Mouse (Mus musculus): ENCODE data around the gene Aldh1l1.
A peak's percentile ranks its signal among the peaks of the same experiment; 100 is the strongest.

The Aldh1l1 gene

DNA sequence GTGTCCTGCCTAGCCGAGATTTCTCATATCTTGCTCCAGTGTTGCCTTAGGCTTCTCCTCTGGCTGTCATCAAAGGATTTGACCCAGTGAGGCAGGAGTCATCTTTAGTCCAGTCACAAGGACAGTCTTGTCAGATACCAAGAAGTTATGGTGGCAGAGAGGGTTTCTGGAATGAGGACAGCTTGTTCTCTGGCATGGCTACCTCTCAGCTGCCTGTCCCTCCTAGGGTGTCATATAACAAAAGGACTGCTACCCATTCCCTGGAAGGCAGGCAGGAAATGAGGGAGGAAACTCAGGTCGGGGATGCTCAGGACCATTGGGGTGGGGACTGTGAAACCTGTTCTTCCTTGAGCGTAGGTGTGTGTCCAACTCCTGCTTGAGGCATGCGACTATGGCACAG lies 14.1 kb upstream of the Aldh1l1 start:
- no peak for DNase-seq (ENCODE audit: low spot score)

DNA sequence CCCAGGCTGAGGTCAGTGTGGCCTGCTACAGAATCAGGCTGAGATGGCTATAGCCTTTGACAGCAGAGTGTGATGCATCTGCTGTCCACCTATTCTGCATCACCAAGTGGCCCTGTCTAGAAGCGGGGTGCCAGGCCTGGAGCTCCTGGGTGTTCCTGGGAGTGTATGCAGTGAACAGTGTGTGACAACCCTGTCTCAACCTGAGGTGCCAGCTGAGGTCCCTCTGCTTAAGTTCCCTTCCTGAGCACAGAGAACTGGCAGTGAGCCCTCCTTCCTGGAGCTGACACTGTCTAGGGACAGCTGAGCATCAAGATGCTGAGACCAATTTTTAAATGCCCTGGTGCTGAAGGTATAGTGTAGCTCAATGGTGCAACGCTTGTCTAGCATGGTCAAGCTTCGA lies 13.5 kb upstream of the Aldh1l1 start:
- no peak for DNase-seq (ENCODE audit: low spot score)

DNA sequence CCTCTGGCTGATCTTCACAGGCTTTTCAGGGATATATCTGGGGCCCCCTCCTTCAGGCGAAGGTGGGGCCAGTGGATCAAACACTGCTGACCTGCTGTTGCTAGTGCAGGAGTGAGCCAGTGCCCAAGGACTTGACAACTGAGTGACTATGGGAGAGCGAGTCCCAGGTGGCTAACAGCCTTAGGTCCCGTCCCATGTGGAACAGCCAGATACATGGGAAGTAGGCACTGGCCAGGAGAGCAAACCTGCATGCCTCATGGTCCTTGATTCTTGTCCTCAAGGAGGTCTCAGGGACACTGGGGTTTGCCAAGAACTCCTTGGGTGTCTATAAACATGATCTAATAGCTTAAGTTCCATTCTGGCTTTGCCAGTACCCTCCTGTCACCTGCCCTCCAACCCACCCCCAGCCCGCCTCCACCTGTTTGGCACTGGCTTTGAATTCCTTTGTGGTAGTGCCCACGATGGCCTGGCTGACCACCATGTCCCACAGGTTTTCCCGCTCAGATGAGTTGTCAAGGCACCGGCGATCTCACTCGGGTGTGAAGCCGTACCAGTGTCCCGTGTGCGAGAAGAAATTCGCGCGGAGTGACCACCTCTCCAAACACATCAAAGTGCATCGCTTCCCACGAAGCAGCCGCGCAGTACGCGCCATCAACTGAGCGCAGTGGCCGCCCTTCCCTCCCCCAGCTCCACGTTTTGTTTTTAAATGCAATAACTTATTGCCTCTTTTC lies 12.4 kb upstream of the Aldh1l1 start:
- no peak for DNase-seq (ENCODE audit: low spot score)

DNA sequence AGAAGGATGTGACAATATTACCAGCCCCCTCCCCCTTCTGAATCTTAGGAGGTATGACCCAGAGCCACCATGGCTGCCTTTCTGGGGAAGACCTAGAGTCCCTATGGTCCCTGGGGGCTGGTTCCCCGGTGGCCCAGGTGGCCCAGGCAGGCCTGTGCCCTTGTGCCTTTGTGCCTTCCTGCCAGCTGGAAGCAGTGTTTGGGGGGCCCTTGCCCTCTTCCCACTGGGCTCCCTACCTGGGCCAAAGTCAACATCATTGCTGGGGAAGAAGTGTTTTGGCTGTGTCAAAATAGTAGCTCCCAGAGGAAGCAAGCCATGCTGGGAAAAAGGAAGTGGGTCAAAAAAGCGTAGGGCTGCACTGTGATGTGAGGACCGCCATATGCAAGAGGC lies 11.9 kb upstream of the Aldh1l1 start:
- DNase-seq (ENCODE audit: low spot score) = no peak

DNA sequence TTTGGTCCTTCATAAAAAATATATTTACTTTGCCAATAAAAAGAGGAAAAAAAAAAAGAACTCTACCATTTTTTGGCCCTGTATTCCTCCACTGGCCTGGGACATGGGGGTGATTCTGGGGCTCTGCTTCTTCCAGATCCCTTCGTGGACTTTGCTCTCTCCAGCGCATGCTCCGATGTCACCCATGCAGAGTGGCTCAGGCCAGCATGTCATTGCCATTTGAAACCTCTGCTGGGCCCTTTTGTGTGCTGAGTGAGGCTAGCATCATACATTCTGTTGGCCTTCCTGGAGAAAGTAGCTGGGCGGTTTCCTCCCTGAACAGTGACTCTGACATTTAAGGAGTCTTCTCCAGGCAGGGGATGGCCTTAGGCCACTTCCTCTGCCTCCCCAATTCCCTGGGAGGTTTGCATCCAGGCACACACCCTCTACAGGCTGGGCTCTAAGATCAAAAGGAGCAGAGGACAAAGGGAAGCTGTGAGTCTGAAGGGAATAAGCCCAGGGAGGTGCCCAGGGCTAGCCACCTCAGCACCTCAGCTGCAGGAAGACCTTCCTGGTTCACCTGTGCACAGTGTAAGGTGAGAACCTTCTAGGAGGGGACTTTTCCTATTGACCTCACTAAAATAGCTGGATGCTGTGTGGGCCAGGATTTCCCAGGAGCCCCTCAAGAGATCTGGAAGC lies 10.9 kb upstream of the Aldh1l1 start:
- no peak for DNase-seq (ENCODE audit: low spot score)

DNA sequence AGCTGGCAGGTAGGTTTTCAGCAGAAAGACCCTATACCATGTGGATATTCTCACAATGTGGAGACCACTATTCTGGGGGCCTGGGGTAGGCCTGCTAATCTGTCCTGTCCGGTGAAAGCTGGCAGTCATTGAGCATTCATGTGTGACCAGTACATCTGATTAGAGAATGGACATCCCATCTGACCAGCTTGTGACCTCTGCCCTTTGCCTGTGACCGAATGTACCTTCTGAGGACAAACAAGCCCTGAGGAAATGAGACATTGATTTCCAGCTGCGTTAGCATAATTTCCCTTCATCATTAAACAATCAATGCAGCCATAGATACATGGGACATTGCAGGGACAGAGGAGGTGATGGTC lies 10.4 kb upstream of the Aldh1l1 start:
- DNase-seq (ENCODE audit: low spot score) = no peak

DNA sequence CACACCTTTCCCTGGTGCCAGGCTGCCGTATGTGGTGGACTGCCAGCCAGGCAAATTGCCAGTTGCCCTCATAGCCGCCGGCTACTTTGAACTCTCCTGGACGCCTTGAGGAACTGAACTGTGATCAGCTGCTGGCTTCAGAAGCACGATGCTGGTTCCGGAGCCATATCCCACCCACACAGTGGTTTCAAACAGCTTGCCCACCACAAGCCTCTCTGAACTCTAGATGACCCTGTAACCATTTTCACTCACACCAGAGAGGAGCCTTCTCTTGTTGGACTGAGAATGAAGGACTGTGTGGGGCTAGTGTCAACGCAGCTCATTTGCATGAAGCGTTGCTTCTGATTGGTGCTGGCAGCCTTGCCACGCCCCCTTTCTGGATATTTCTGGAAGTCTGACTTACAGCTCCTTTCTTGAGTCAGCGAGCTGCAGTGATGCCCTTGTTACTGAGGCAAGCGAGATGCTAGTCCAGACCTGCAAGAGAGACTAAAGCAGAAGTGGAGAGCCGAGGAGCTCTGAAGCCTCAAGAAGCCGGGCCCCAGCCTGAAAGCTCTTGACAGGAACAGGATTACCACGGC lies 9.2 kb upstream of the Aldh1l1 start:
- DNase-seq (ENCODE audit: low spot score) = peak; percentile 51

DNA sequence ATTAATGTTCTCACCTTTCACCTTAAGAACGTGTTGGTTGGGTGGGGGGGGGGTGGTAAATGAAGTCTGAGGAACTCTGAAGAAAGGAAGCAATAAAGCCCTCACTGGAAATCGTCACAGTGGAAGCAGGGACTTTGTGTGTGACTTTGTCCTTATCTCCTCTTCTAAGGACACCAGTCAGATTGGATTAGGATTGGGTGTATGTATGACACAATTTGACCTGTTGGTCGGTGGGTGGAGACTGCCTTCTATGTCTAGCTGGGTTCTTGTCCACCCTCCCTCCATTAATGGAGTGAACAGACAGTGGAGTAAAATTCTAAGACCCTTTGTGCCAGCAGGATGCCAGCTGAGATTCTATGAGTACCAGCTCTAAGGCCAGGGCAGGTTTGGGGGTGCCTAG lies 2.0 kb upstream of the Aldh1l1 start:
- DNase-seq (ENCODE audit: low spot score) = no peak

DNA sequence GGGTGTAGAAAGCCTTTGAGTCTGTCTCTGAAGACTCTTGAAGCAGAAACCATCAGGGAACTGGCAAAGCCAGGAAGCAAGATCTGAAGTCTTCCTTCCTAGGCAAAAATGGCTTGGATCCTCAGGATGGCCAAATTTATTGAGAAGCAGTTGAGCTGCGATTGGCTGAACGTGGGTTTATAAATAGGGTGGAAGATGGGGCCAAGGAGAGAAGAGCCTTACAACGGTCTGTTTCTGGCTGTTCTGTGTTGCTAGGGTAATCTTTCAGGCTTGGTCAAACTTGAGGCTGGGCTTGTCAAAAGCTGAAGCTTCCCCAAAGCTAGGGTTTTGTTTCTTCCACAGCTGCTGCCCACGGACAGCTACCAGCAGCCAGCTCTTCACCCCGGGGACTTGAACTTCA lies 1.4 kb upstream of the Aldh1l1 start:
- no peak for DNase-seq (ENCODE audit: low spot score)

DNA sequence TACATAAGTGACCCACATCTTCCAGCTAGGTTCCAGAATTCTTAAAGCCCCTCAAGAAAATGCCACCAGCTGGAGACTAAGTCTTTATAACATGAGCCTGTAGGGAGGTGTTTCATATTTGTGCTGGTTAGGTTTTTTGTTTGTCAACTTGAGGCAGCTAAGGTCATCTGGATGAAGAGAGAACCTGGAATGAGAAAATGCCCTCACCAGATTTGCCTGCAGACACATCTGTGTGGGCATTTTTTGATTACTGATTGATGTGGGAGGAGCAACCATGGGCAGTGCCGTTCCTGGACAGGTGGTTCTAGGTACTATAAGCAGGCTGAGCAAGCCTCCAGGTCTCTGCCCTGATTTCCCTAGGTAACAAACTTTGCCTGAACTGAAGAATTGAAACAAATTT lies 1.3 kb downstream of the Aldh1l1 start:
- DNase-seq (ENCODE audit: low spot score) = no peak

DNA sequence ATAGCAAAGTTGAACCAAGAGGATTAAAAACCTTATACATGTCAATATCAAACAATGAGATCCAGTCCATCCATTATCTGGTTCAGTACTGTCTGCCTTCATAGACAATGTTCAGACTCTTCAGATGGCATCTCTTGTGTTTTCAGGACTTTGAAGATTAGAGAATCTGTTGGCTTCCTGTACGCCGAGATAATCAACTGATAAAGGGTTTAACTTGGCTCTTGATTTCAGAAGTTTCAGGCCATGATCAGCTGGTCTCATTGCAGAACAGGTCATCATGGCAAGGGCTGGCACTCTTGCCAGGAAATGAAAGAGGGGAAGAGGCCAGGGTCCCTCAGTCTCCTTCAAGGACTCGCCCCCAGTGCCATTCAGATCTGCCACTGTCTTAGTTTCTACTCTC lies 3.3 kb downstream of the Aldh1l1 start:
- no peak for DNase-seq (ENCODE audit: low spot score)

DNA sequence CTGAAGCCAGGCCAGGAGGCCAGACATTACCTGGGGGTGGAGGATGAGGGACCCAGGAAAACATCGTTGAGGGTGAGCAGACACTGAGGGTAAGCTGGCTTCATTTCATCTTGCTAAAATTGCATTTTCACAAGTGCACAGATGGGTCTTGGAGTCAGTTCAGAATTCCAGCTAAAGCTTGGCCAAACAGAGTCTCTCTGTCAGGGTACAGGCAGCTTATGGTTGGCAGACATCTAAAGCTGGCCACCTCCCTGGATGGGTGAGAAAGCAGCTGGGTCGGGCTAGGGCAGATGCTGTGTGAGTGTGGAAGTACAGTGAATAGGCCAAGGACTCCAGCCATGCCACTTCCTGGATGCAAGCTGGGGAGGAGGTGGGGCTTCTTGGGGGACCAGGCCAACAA lies 4.7 kb downstream of the Aldh1l1 start:
- no peak for DNase-seq (ENCODE audit: low spot score)

DNA sequence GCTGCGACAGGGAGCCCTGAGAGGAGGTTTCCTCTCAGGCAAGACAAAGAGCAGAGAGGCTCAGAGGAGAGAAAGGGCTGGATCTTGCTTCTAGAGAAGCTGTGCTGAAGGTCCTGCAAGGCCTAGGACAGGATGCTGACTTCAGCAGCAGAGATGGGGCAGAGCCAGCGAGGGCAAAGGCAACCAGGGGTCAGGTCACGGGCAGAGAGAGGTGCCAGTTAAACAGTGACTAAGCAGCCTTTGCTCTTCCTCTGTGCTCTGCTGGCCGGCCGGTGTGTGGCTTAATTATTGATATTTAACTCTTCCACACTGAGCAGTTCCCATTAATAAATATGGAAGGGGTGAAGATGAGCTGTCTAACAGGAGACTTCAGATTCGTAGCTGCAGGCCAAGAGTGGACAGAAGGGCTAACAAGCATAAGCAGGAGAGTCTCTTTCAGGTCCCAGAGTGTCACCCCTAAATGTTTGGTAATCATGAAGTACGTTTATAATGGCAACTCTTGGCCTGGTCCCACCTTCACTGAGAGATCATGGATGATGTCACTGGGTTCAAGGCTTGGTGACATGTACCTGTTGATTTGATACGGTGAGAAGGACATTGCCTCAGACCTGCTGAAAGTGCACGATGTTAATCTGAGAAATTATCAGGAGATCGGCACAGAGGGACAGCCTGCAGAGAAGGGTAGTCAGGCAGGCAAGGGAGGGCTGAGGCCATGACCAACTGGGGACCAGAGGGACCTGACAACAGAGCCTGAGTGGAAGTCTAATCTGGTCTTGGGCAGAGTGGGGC lies 5.9 kb downstream of the Aldh1l1 start:
- no peak for DNase-seq (ENCODE audit: low spot score)

DNA sequence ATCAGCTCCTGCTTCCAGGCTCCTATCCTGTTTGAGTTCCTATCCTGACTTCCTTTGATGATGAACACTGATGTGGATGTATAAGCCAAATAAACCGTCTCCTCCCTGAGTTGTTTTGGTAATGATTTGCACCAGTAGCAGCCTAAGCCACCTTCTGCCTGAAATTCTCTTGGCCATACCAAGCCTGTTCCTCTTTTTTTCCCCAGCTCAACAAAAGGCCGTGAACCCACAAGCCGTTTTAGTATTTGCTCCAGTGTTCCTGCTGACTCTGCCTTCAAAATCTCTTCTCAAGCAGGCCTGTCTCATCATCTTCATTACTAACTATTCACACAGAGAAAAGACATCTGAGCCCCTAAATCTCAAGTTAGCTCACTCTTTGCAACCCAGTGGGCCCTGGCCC lies 7.9 kb downstream of the Aldh1l1 start:
- DNase-seq (ENCODE audit: low spot score) = no peak

DNA sequence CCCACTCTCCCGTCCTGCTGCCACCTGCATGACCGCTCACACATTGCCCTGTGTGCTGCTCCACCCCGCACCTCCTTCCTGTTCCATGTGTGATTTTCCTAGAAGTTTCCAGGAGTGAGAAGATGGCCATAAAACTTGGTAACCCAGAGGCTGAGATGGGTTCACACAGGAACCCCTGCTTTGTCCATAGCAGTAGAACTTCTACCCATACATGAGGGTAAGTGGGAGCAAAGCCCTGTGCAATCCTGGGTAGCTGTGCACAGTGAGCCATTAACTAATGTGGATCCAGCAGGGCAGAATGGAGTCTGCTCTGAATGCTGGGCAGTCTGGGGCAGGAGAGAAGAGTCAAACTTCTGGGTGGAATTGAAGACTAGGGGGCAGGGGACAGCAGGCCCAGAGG lies 8.3 kb downstream of the Aldh1l1 start:
- DNase-seq (ENCODE audit: low spot score) = no peak

DNA sequence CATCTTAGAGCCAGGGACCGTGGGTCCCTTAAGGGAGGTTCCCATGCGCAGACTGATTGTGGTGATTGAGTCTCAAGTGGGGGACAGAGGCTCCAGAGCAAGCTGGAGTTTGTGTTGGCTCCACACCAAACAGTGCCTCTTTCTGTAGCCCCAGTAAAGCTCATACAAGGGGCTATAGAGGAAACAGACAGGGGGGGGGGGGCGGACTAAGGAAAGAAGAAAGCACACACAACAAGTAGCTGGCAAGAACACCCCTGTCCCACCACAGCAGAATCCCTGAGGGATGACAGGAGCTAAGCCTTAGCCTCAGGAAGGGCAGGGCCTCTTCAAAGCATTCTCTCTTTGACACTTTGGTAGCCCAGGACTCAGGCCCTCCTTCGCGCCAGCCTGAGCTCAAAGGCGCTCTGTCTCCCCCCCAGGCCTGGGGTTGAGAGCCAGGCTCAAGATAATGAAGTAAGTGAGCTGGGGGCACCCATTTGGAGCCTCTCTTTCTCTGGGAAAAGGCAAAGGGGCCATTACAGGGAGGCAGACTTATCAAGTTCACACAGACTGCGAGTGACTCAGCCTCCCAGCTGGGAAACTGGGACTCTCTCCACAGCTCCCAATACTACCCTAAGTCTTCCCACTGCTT lies 9.2 kb downstream of the Aldh1l1 start:
- DNase-seq (ENCODE audit: low spot score) = no peak

DNA sequence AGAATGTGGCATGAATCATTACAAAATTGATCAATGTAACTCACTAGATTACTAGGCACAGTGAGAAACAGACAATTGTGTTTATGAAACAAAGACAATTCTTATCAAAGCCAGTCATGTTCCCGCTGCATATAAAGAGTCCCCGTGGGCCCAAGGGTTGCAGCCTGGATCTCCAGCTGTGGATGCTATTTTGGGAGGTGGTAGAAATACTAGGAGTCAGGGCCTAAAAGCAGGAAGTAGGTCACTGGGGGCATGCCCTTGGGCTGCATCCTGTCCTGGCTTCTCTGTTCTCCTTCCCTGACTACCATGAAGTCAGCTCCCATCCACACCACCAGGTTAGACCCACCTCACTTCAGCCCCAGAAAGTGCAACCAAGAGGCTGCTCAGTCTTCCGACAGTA lies 10.0 kb downstream of the Aldh1l1 start:
- DNase-seq (ENCODE audit: low spot score) = no peak

DNA sequence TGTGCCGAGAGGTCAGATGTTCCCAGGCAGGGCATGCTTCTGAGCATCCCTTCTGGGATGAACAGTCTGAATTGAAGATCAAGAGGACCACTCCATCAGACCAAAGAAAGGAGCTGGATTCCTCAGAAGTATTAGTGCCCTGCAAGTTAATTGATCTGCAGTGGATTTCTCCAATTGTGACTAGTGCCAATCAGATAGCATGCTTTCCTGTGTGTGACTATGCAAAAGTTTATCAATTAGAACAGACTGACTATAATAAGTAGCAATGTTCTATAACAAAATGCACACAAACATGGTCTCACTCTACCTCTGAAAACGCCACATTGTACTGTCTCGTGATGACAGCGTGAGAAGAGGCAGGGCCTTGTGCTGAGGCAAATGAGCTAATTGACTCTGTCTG lies 13.3 kb downstream of the Aldh1l1 start:
- no peak for DNase-seq (ENCODE audit: low spot score)

DNA sequence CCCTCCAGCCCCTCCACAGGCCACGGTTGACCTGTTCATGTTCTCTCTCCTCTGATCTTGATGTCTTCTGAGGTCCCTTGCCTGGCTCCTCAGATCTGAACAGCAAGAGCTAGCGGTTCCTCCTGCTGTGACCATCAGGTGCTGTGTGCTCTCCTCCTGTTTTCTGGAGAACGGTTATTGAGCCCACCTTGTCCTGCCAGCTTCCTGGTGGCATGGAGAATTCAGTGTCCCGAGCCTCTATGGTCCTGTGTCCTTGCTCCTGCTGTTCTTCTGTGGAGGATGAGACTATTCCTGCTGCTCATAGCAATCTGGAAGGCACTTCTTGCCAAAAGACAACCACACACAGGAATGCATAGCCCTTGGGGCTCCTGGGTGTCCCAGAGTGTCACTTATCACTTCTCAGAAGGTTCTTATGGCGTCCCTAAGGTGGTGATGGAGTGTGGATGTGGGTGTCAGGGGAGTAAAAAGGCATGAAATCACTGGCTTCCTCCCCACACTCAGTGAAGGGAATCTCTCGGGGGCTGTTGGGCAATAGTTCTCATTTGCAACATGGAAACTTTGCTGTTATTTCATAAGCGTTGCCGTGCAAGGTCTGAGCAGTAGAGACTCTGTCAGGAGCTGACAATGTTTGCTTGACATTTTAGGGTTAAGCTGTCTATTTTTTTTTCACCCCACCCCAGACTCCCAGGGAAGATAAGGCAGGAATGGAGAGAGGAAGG lies 15.2 kb downstream of the Aldh1l1 start:
- no peak for DNase-seq (ENCODE audit: low spot score)

DNA sequence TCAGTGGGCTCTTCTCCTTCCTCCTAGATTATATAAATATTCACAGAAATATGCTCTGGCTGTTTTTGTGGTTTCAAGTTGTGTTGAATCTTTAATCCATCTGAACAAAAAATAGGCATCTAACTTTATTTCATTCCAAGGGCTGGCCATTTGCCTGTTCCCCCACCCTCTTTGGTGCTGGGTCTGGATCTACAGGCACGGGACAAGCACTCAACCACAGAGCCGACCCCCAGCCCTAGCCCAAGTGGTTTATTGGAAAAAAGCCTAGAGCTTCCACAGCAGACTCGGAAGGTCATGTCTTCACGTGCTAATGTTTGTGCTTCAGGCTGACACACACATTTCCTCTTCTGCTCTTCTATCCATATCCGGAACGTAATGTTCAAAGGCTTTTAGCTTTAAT lies 19.7 kb downstream of the Aldh1l1 start:
- no peak for DNase-seq (ENCODE audit: low spot score)

DNA sequence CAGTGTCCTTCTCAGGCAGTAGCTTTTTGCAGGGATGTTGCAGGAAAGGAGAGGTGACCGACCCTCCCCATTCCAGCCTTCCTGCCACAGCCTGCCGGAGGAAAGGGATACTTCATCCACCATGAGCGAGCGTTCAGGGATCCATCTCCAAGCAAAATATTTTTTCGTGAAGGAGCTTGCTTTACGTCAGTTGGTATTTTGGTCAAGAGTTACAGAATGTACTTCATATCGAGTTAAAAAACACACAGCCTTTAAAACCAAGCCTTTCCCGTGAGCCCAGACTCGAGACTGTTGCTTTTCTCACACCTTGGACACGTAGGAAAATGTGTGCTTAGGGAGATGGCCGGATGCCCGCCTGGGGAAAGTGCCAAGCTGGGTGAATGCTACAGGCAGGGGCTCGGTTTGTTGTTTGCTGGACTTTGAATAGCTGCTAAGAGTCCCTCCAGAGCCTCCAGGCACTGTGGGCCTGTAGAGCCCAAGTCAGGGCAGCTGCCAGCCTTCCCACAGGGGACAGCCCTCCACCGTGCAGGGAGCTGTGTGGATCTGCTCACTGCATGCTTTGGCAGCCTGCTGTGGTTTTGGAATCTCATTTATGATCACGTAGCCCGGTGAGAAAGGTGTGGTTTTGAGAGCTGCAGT lies 20.6 kb downstream of the Aldh1l1 start:
- peak; percentile 82 for DNase-seq (ENCODE audit: low spot score)
